Mouse (Mus musculus) embryonic facial prominence, embryonic 15.5 days (tissue): ENCODE results near the gene Xpot. TPM values are rescaled to one million over a fixed set of nuclear protein-coding genes. Genes with fewer than 3 reads are reported as not detected.
A peak's percentile ranks its signal among the peaks of the same experiment; 100 is the strongest.

ENCODE experiments used
- ATAC-seq: fragments of 200-750 bp; cut with Nextera tagmentation; 2 replicates; pipeline ENCODE4 v1.8.0; 2017; ENCODE audit warnings: low read depth, moderate TSS enrichment; ENCODE audit not compliant: insufficient number of reproducible peaks, low FRiP score, low TSS enrichment
- H3K27ac ChIP-seq: fragments of 300-500 bp; sonication (generic); replicated peaks from 2 replicates; pipeline ENCODE4 v1.5.1; 2015; ENCODE audit warnings: mild to moderate bottlenecking, inconsistent platforms
- H3K27me3 ChIP-seq: fragments of 300-500 bp; sonication (generic); 2 replicates; pipeline ENCODE4 v1.6.1; 2015; ENCODE audit warnings: inconsistent platforms
- H3K36me3 ChIP-seq: fragments of 300-500 bp; sonication (generic); 2 replicates; pipeline ENCODE4 v1.6.1; 2015; ENCODE audit warnings: mild to moderate bottlenecking, inconsistent platforms
- H3K4me1 ChIP-seq: fragments of 300-500 bp; sonication (generic); 2 replicates; pipeline ENCODE4 v1.6.1; 2015; ENCODE audit warnings: inconsistent platforms
- H3K4me2 ChIP-seq: fragments of 300-500 bp; sonication (generic); replicated peaks from 2 replicates; pipeline ENCODE4 v1.6.1; 2015; ENCODE audit warnings: mild to moderate bottlenecking, inconsistent platforms
- H3K4me3 ChIP-seq: fragments of 300-500 bp; sonication (generic); replicated peaks from 2 replicates; pipeline ENCODE4 v1.5.1; 2015; ENCODE audit warnings: mild to moderate bottlenecking, inconsistent platforms
- H3K9ac ChIP-seq: fragments of 300-500 bp; sonication (generic); 2 replicates; pipeline ENCODE4 v1.6.1; 2015; ENCODE audit warnings: inconsistent platforms
- H3K9me3 ChIP-seq: fragments of 300-500 bp; sonication (generic); replicated peaks from 2 replicates; pipeline ENCODE4 v1.6.1; 2016; ENCODE audit warnings: inconsistent platforms
- WGBS: fragments of 180-500 bp; shearing (Covaris S2); methylation state at CpG from one replicate; pipeline ENCODE4 v1.1.7; 2015; 5-methylcytosine and 5-hydroxymethylcytosine counted together
- polyA plus RNA-seq: library from polyadenylated mRNA; unstranded; fragments of >200 nt; fragmentation: Nextera tagmentation; extraction: Ambion mirVana; gene quantifications from 2 replicates; pipeline ENCODE4 v1.2.1, GENCODE M21; 2015

Xpot gene
- polyA plus RNA-seq, 1 experiment from 2014 or later = 45.7 TPM

GRCm38 (mm10) chr10:121640944-121641271 lies 14.8 kb upstream of the Xpot start:
- peaks cover 20% of the 10 kb centered on the region for H3K4me1 ChIP-seq
- H3K9me3 ChIP-seq = no peaks in the 10 kb centered on the region
- H3K9ac ChIP-seq = no peak overlapping the region
- no peak overlapping the region for H3K27ac ChIP-seq
- H3K4me3 ChIP-seq = peak overlapping the region; percentile 54
- 8% methylated on average over 10 of the region's 10 CpGs for WGBS
- peaks cover 28% of the 10 kb centered on the region for H3K27me3 ChIP-seq
- H3K4me2 ChIP-seq = peak overlapping the region; percentile 100
- H3K36me3 ChIP-seq = no peaks in the 10 kb centered on the region
- no peak for ATAC-seq

GRCm38 (mm10) chr10:121640150-121640930 lies 14.2 kb upstream of the Xpot start:
- Histone ChIP-seq H3K27ac (no peak overlapping the region), H3K4me1 (peaks cover 20% of the 10 kb centered on the region), H3K9ac (no peak overlapping the region), H3K27me3 (peaks cover 28% of the 10 kb centered on the region), H3K36me3 (no peaks in the 10 kb centered on the region), H3K4me3 (peak overlapping the region; percentile 54; the same call in 1 of the 2 replicates), H3K9me3 (no peaks in the 10 kb centered on the region), H3K4me2 (no peak overlapping the region)
- 45% methylated on average over 6 of the region's 6 CpGs for WGBS
- 0 out of 2 replicates have a peak, but pooled peaks have one; percentile 30 for ATAC-seq

- Histone ChIP-seq H3K9me3 (no peaks in the 10 kb centered on the region), H3K4me1 (peaks cover 20% of the 10 kb centered on the region), H3K27me3 (peaks cover 28% of the 10 kb centered on the region), H3K27ac (no peak overlapping the region), H3K36me3 (no peaks in the 10 kb centered on the region), H3K4me3 (no peak overlapping the region), H3K9ac (no peak overlapping the region), H3K4me2 (no peak overlapping the region)
- no peak for ATAC-seq
- WGBS = 84% methylated on average over 5 of the region's 5 CpGs
Observed at GRCm38 (mm10) chr10:121639573-121639972, 13.4 kb upstream of the Xpot start.

GRCm38 (mm10) chr10:121636276-121636675 lies 10.1 kb upstream of the Xpot start:
- 82% methylated on average over 6 of the region's 6 CpGs for WGBS
- H3K27ac ChIP-seq = no peak overlapping the region
- 0 out of 2 replicates have a peak, but pooled peaks cover 6% of the 10 kb centered on the region for H3K4me1 ChIP-seq
- H3K4me2 ChIP-seq = no peak overlapping the region
- no peaks in the 10 kb centered on the region for H3K36me3 ChIP-seq
- H3K9ac ChIP-seq = no peak overlapping the region
- no peak for ATAC-seq
- H3K9me3 ChIP-seq = no peaks in the 10 kb centered on the region
- H3K27me3 ChIP-seq = no peaks in the 10 kb centered on the region
- H3K4me3 ChIP-seq = no peak overlapping the region

- H3K4me1 ChIP-seq = no peaks in the 10 kb centered on the region
- no peak overlapping the region for H3K9ac ChIP-seq
- WGBS = 44% methylated on average over 1 of the region's 1 CpGs
- H3K36me3 ChIP-seq = no peaks in the 10 kb centered on the region
- H3K4me3 ChIP-seq = no peak overlapping the region
- no peak overlapping the region for H3K4me2 ChIP-seq
- no peak for ATAC-seq
- no peaks in the 10 kb centered on the region for H3K9me3 ChIP-seq
- H3K27me3 ChIP-seq = no peaks in the 10 kb centered on the region
- no peak overlapping the region for H3K27ac ChIP-seq
Observed at GRCm38 (mm10) chr10:121634159-121634558, 8.0 kb upstream of the Xpot start.

GRCm38 (mm10) chr10:121628561-121629040 lies 2.5 kb upstream of the Xpot start:
- ATAC-seq = no peak
- H3K4me3 ChIP-seq = no peak overlapping the region
- no peaks in the 10 kb centered on the region for H3K36me3 ChIP-seq
- no peaks in the 10 kb centered on the region for H3K9me3 ChIP-seq
- H3K27ac ChIP-seq = no peak overlapping the region
- WGBS = 89% methylated on average over 6 of the region's 6 CpGs
- H3K4me2 ChIP-seq = no peak overlapping the region
- H3K27me3 ChIP-seq = no peaks in the 10 kb centered on the region
- H3K4me1 ChIP-seq = peaks cover 8% of the 10 kb centered on the region
- no peak overlapping the region for H3K9ac ChIP-seq

GRCm38 (mm10) chr10:121627216-121627852 lies 1.2 kb upstream of the Xpot start:
- Histone ChIP-seq H3K27ac (0 out of 2 replicates have a peak overlapping the region, but pooled peaks have one; percentile 95), H3K27me3 (no peaks in the 10 kb centered on the region), H3K4me2 (peak overlapping the region; percentile 63), H3K4me1 (peaks cover 8% of the 10 kb centered on the region), H3K36me3 (0 out of 2 replicates have a peak, but pooled peaks cover 2% of the 10 kb centered on the region), H3K9ac (peak overlapping the region; percentile 71; the same call in 1 of the 2 replicates), H3K4me3 (peak overlapping the region; percentile 64; the same call in 1 of the 2 replicates), H3K9me3 (no peaks in the 10 kb centered on the region)
- WGBS = 78% methylated on average over 10 of the region's 10 CpGs
- ATAC-seq = no peak

GRCm38 (mm10) chr10:121625407-121626185 lies 536 bp downstream of the Xpot start:
- no peaks in the 10 kb centered on the region for H3K27me3 ChIP-seq
- peaks cover 8% of the 10 kb centered on the region for H3K4me1 ChIP-seq
- H3K9me3 ChIP-seq = no peaks in the 10 kb centered on the region
- peak overlapping the region; percentile 95 for H3K27ac ChIP-seq
- H3K9ac ChIP-seq = peak overlapping the region; percentile 71
- peaks cover 13% of the 10 kb centered on the region for H3K36me3 ChIP-seq
- WGBS = under 1% methylated on average over 41 of the region's 41 CpGs
- peak overlapping the region; percentile 63 for H3K4me2 ChIP-seq
- ATAC-seq = peak; percentile 30
- peak overlapping the region; percentile 64 for H3K4me3 ChIP-seq

- peak overlapping the region; percentile 95 for H3K27ac ChIP-seq
- 9% methylated on average over 9 of the region's 9 CpGs for WGBS
- H3K4me3 ChIP-seq = peak overlapping the region; percentile 64
Observed at GRCm38 (mm10) chr10:121625006-121625405, 1.1 kb downstream of the Xpot start.

GRCm38 (mm10) chr10:121623670-121624069 lies 2.5 kb downstream of the Xpot start:
- H3K9ac ChIP-seq = no peak overlapping the region
- peaks cover 8% of the 10 kb centered on the region for H3K4me1 ChIP-seq
- no peak for ATAC-seq
- no peaks in the 10 kb centered on the region for H3K27me3 ChIP-seq
- no peaks in the 10 kb centered on the region for H3K9me3 ChIP-seq
- no peak overlapping the region for H3K4me2 ChIP-seq
- no peak overlapping the region for H3K27ac ChIP-seq
- WGBS = 82% methylated on average over 7 of the region's 7 CpGs
- H3K4me3 ChIP-seq = no peak overlapping the region
- peaks cover 29% of the 10 kb centered on the region for H3K36me3 ChIP-seq

More at GRCm38 (mm10) chr10:121625006-121625405, 1.1 kb downstream of the Xpot start:
- Histone ChIP-seq H3K4me1 (peaks cover 8% of the 10 kb centered on the region), H3K9me3 (no peaks in the 10 kb centered on the region), H3K4me2 (peak overlapping the region; percentile 63), H3K9ac (peak overlapping the region; percentile 71), H3K27me3 (no peaks in the 10 kb centered on the region), H3K36me3 (peaks cover 19% of the 10 kb centered on the region)
- no peak for ATAC-seq

- Histone ChIP-seq H3K4me2 (no peak overlapping the region), H3K4me3 (no peak overlapping the region), H3K9me3 (no peaks in the 10 kb centered on the region), H3K36me3 (peaks cover 41% of the 10 kb centered on the region), H3K4me1 (peaks cover 8% of the 10 kb centered on the region), H3K27ac (no peak overlapping the region), H3K9ac (no peak overlapping the region), H3K27me3 (no peaks in the 10 kb centered on the region)
- 73% methylated on average over 6 of the region's 6 CpGs for WGBS
- no peak for ATAC-seq
Observed at GRCm38 (mm10) chr10:121622431-121622830, 3.7 kb downstream of the Xpot start.
